Mouse (Mus musculus) right cerebral cortex, postnatal 36 days (tissue): ENCODE results near the gene Crtc1.
A peak's percentile ranks its signal among the peaks of the same experiment; 100 is the strongest.

Source experiments
- DNase-seq, 2 experiments: peaks; one replicate each; pipeline ENCODE4 v3.0.0; 2022; ENCODE audit warnings: low spot score in 2 of 2, mixed read lengths in 1 of 2

The Crtc1 gene

GRCm38 (mm10) chr8:70439055-70439847 lies at the start of gene Crtc1:
Gene Crtc1 (minus strand): TSS chr8:70439579.
- DNase-seq = peak; percentile 90 to 92

- no peak for DNase-seq
Observed at GRCm38 (mm10) chr8:70488931-70489470, 49.6 kb upstream of the Crtc1 start.

- DNase-seq = no peak
Observed at GRCm38 (mm10) chr8:70487993-70488796, 48.8 kb upstream of the Crtc1 start.

- DNase-seq = no peak
Observed at GRCm38 (mm10) chr8:70486941-70487520, 47.7 kb upstream of the Crtc1 start, which contains the start of gene Tmem59l. Gene Tmem59l (minus strand): TSS chr8:70487358.

GRCm38 (mm10) chr8:70486191-70486681 lies 46.9 kb upstream of the Crtc1 start:
- DNase-seq = no peak

GRCm38 (mm10) chr8:70482943-70483342 lies 43.6 kb upstream of the Crtc1 start:
- no peak for DNase-seq

GRCm38 (mm10) chr8:70481908-70482307 lies 42.5 kb upstream of the Crtc1 start:
- DNase-seq = peak; percentile 65 to 82

GRCm38 (mm10) chr8:70477269-70477982 lies 38.0 kb upstream of the Crtc1 start:
- no peak for DNase-seq

- DNase-seq = peak; percentile 85 to 86
Observed at GRCm38 (mm10) chr8:70476333-70477268, 37.2 kb upstream of the Crtc1 start, which contains the start of gene Klhl26. Gene Klhl26 (minus strand): TSS chr8:70476968.

- no peak for DNase-seq
Observed at GRCm38 (mm10) chr8:70471856-70472255, 32.5 kb upstream of the Crtc1 start.

- no peak for DNase-seq
Observed at GRCm38 (mm10) chr8:70469938-70470337, 30.6 kb upstream of the Crtc1 start.

- DNase-seq = no peak
Observed at GRCm38 (mm10) chr8:70469295-70469916, 30.0 kb upstream of the Crtc1 start.

GRCm38 (mm10) chr8:70468733-70469132 lies 29.4 kb upstream of the Crtc1 start:
- DNase-seq = no peak

- DNase-seq = no peak
Observed at GRCm38 (mm10) chr8:70467907-70468306, 28.5 kb upstream of the Crtc1 start.

GRCm38 (mm10) chr8:70467229-70467725 lies 27.9 kb upstream of the Crtc1 start:
- DNase-seq = no peak

GRCm38 (mm10) chr8:70466771-70467170 lies 27.4 kb upstream of the Crtc1 start:
- DNase-seq = no peak

- no peak for DNase-seq
Observed at GRCm38 (mm10) chr8:70466305-70466704, 26.9 kb upstream of the Crtc1 start.

- DNase-seq = no peak
Observed at GRCm38 (mm10) chr8:70465701-70466100, 26.3 kb upstream of the Crtc1 start.

- no peak for DNase-seq
Observed at GRCm38 (mm10) chr8:70464162-70464561, 24.8 kb upstream of the Crtc1 start.
